In the genomic region with DNA sequence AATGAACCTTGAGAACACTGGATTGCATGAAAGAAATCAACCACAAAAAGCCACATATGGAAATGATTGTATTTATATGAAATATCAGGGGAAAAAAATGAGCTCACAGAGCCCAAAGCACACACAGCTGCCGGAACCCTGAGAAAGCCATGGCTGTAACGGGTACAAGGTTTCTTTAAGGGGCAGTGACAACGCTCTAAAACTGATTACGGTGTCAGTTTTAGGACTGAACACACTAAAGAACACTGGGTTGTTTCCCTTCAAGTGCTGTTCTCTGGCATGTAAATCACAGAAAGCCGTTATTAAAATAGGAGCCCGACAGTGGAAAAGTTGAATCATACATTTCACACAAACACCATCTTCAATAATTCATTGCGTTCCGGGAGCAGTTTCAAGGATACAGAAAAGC, we compare ENCODE assay signal across 13 mouse cellular contexts. TPM values are rescaled to one million over a fixed set of nuclear protein-coding genes. Genes with fewer than 3 reads are reported as not detected.
DNase-seq lines count a peak whose midpoint lies in the region; ATAC-seq lines count a peak whose summit lies in the region.
"Had no signal": no experiment of that assay in that cellular context is flagged by ENCODE, and none has a peak within 500 bp of the region (broad histone marks: within the 10 kb centered on the region; RNA-seq: fewer than 3 reads in every experiment).

No protein-coding gene starts in this region.

- H3K4me1 ChIP-seq in heart, embryonic 16.5 days (ENCODE audit: control insufficient read depth, insufficient read depth, low read length) = peaks cover 53% of the 10 kb centered on the region
- H3K4me1 ChIP-seq in lung, embryonic 16.5 days (replicated peaks; ENCODE audit: control insufficient read depth, insufficient read depth, low read length) = peaks cover 36% of the 10 kb centered on the region
- peaks cover 53% of the 10 kb centered on the region for H3K4me1 ChIP-seq in embryonic facial prominence, embryonic 15.5 days
- H3K4me1 ChIP-seq in stomach, embryonic 16.5 days (ENCODE audit: control insufficient read depth, insufficient read depth, low read length) = peaks cover 33% of the 10 kb centered on the region
- H3K4me1 ChIP-seq: liver, embryonic 12.5 days had no signal

- DNase-seq in heart, postnatal 14 days = no peak
- no peak for DNase-seq in lung, postnatal 14 days
- no peak for DNase-seq in urinary bladder, postnatal 36 days (ENCODE audit: low spot score in 2 of 2)
- DNase-seq: kidney, postnatal 25 days; spleen, adult 18-20 months had no signal

- intact Hi-C loops in heart, postnatal 14 days (cut with DNase I) = no loop called here

- 0 out of 2 replicates have a peak overlapping the region, but pooled peaks have one; percentile 44 for H3K9ac ChIP-seq in heart, embryonic 16.5 days (ENCODE audit: low read length)
- 0 out of 2 replicates have a peak overlapping the region, but pooled peaks have one; percentile 13 for H3K9ac ChIP-seq in lung, embryonic 16.5 days (ENCODE audit: low read length)
- H3K9ac ChIP-seq in embryonic facial prominence, embryonic 15.5 days = no peak overlapping the region
- H3K9ac ChIP-seq in stomach, embryonic 16.5 days (ENCODE audit: low read length) = no peak overlapping the region
- H3K9ac ChIP-seq: liver, embryonic 12.5 days had no signal

- ATAC-seq in heart, embryonic 16.5 days (replicated peaks; ENCODE audit: extremely low read depth, insufficient read depth, low FRiP score) = no peak
- no peak for ATAC-seq in lung, embryonic 16.5 days (ENCODE audit: low read depth)
- ATAC-seq in embryonic facial prominence, embryonic 15.5 days (ENCODE audit: insufficient number of reproducible peaks, low FRiP score, low TSS enrichment, low read depth) = no peak
- ATAC-seq in stomach, embryonic 16.5 days (ENCODE audit: insufficient read depth, low FRiP score) = no peak
- ATAC-seq: CD4-positive, CD25-positive, alpha-beta regulatory T cell, adult 4 months; liver, embryonic 12.5 days; Patski had no signal

- no peaks in the 10 kb centered on the region for H3K27me3 ChIP-seq in heart, embryonic 16.5 days (ENCODE audit: control insufficient read depth, insufficient read depth, low read length)
- no peaks in the 10 kb centered on the region for H3K27me3 ChIP-seq in lung, embryonic 16.5 days (ENCODE audit: control insufficient read depth, insufficient read depth, low read depth, low read length)
- H3K27me3 ChIP-seq in embryonic facial prominence, embryonic 15.5 days = no peaks in the 10 kb centered on the region
- no peaks in the 10 kb centered on the region for H3K27me3 ChIP-seq in stomach, embryonic 16.5 days (ENCODE audit: control insufficient read depth, insufficient read depth, low read length)
- H3K27me3 ChIP-seq: liver, embryonic 12.5 days had no signal

- H3K4me3 ChIP-seq in heart, embryonic 16.5 days (ENCODE audit: low read length) = no peak overlapping the region
- no peak overlapping the region for H3K4me3 ChIP-seq in lung, embryonic 16.5 days (ENCODE audit: low read length)
- 0 out of 2 replicates have a peak overlapping the region, but pooled peaks have one; percentile 5 for H3K4me3 ChIP-seq in embryonic facial prominence, embryonic 15.5 days (replicated peaks)
- H3K4me3 ChIP-seq in stomach, embryonic 16.5 days (replicated peaks; ENCODE audit: low read length) = no peak overlapping the region
- H3K4me3 ChIP-seq: liver, embryonic 12.5 days had no signal

- H3K36me3 ChIP-seq in heart, embryonic 16.5 days (ENCODE audit: control insufficient read depth, insufficient read depth) = no peaks in the 10 kb centered on the region
- H3K36me3 ChIP-seq in lung, embryonic 16.5 days (ENCODE audit: control insufficient read depth, insufficient read depth, low read length) = no peaks in the 10 kb centered on the region
- H3K36me3 ChIP-seq in embryonic facial prominence, embryonic 15.5 days = no peaks in the 10 kb centered on the region
- H3K36me3 ChIP-seq in stomach, embryonic 16.5 days (ENCODE audit: control insufficient read depth, insufficient read depth, low read length) = no peaks in the 10 kb centered on the region
- H3K36me3 ChIP-seq: liver, embryonic 12.5 days had no signal

- peak overlapping the region; percentile 69 for H3K27ac ChIP-seq in heart, embryonic 16.5 days (ENCODE audit: low read length)
- peak overlapping the region; percentile 39; the same call in 1 of the 2 replicates for H3K27ac ChIP-seq in lung, embryonic 16.5 days (ENCODE audit: low read length)
- peak overlapping the region; percentile 80 for H3K27ac ChIP-seq in embryonic facial prominence, embryonic 15.5 days (replicated peaks)
- H3K27ac ChIP-seq in stomach, embryonic 16.5 days (ENCODE audit: low read length) = peak overlapping the region; percentile 55
- H3K27ac ChIP-seq: liver, embryonic 12.5 days had no signal

- H3K9me3 ChIP-seq in heart, embryonic 16.5 days (replicated peaks; ENCODE audit: control insufficient read depth, low read length) = no peaks in the 10 kb centered on the region
- H3K9me3 ChIP-seq in lung, embryonic 16.5 days (ENCODE audit: control insufficient read depth, low read length) = no peaks in the 10 kb centered on the region
- H3K9me3 ChIP-seq in embryonic facial prominence, embryonic 15.5 days (replicated peaks) = no peaks in the 10 kb centered on the region
- no peaks in the 10 kb centered on the region for H3K9me3 ChIP-seq in stomach, embryonic 16.5 days (replicated peaks; ENCODE audit: control insufficient read depth, low read length)
- H3K9me3 ChIP-seq: liver, embryonic 12.5 days had no signal

- peak overlapping the region; percentile 41 for H3K4me2 ChIP-seq in heart, embryonic 16.5 days (ENCODE audit: low read depth, low read length)
- H3K4me2 ChIP-seq in lung, embryonic 16.5 days (ENCODE audit: low read depth, low read length) = no peak overlapping the region
- H3K4me2 ChIP-seq in embryonic facial prominence, embryonic 15.5 days (replicated peaks) = peak overlapping the region; percentile 18
- H3K4me2 ChIP-seq in stomach, embryonic 16.5 days (ENCODE audit: low read depth, low read length) = peak overlapping the region; percentile 31; the same call in 1 of the 2 replicates
- H3K4me2 ChIP-seq: heart, embryonic 11.5 days; liver, embryonic 12.5 days had no signal

- WGBS in heart, embryonic 16.5 days = 38% methylated on average over 8 of the region's 8 CpGs
- WGBS in lung, embryonic 16.5 days = 46% methylated on average over 8 of the region's 8 CpGs
- 34% methylated on average over 8 of the region's 8 CpGs for WGBS in embryonic facial prominence, embryonic 15.5 days
- 39% methylated on average over 8 of the region's 8 CpGs for WGBS in stomach, embryonic 16.5 days

RNA-seq across cellular contexts. Expression of a gene that starts 19.4 kb away (rescaled TPM):
- 13.5 and 15.8 TPM in 2 replicates for polyA plus RNA-seq in heart, embryonic 16.5 days (2015; fragmentation: Nextera tagmentation; extraction: Ambion mirVana)
- total RNA-seq in heart, postnatal 14 days (2021) = 1 to 10 TPM; 3.3 to 3.5 TPM
- polyA plus RNA-seq in lung, embryonic 16.5 days (2015; fragmentation: Nextera tagmentation; extraction: Ambion mirVana) = 13.4 and 14.7 TPM in 2 replicates
- polyA plus RNA-seq in embryonic facial prominence, embryonic 15.5 days (2015; fragmentation: Nextera tagmentation; extraction: Ambion mirVana) = 24.0 and 24.6 TPM in 2 replicates
- polyA plus RNA-seq in stomach, embryonic 16.5 days (2015; fragmentation: Nextera tagmentation; extraction: Ambion mirVana) = 12.0 and 13.5 TPM in 2 replicates
- polyA plus RNA-seq: CD4-positive, CD25-positive, alpha-beta regulatory T cell, adult 4 months; Patski had no signal

Comparison
In these comparisons a context has a peak if more than half of its experiments do, and no peak if none do; other contexts are left out.
1. H3K9ac ChIP-seq: peak in heart, embryonic 16.5 days (single experiment) and lung, embryonic 16.5 days (single experiment); none in embryonic facial prominence, embryonic 15.5 days (single experiment) and stomach, embryonic 16.5 days (single experiment).
2. Peak in every context shown above with its lines, with median percentiles within 50 percentile points of each other: H3K27ac ChIP-seq.